Mouse (Mus musculus) embryonic facial prominence, embryonic 11.5 days (tissue): ENCODE results near the gene Zfp458. TPM values are rescaled to one million over a fixed set of nuclear protein-coding genes. Genes with fewer than 3 reads are reported as not detected.

Source experiments
- polyA plus RNA-seq: library from polyadenylated mRNA; unstranded; fragments of >200 nt; fragmentation: Nextera tagmentation; extraction: Ambion mirVana; gene quantifications from 2 replicates; pipeline ENCODE4 v1.2.1, GENCODE M21; 2014

Zfp458 gene
- polyA plus RNA-seq, 1 experiment from 2014 or later: 2.9 TPM

Other genes with a start within 250 kb of the Zfp458 start
- 5.0 and 5.6 TPM in 2 replicates for gene Zfp712, start 217.3 kb downstream of the Zfp458 start, polyA plus RNA-seq
- gene Zfp708, start 180.5 kb downstream of the Zfp458 start, polyA plus RNA-seq: 10.1 and 11.5 TPM in 2 replicates
- gene Gm28557, start 169.9 kb downstream of the Zfp458 start, polyA plus RNA-seq: 2.1 and 3.2 TPM in 2 replicates
- gene Rslcan18, start 162.2 kb downstream of the Zfp458 start, polyA plus RNA-seq: 0.24 and 0.39 TPM in 2 replicates
- 2.7 and 3.8 TPM in 2 replicates for gene Zfp759, start 156.8 kb downstream of the Zfp458 start, polyA plus RNA-seq
- gene Rsl1, start 105.3 kb downstream of the Zfp458 start, polyA plus RNA-seq: 6.7 and 7.7 TPM in 2 replicates
- 2.6 and 2.8 TPM in 2 replicates for gene Zfp455, start 84.0 kb downstream of the Zfp458 start, polyA plus RNA-seq
- 0.53 and 0.66 TPM in 2 replicates for gene Zfp457, start 28.0 kb upstream of the Zfp458 start, polyA plus RNA-seq
- 3.2 and 3.3 TPM in 2 replicates for gene Zfp595, start 54.1 kb upstream of the Zfp458 start, polyA plus RNA-seq
- not detected in 2 replicates for gene Gm28044, start 82.1 kb upstream of the Zfp458 start, polyA plus RNA-seq
- 1.4 and 1.9 TPM in 2 replicates for gene Zfp953, start 82.1 kb upstream of the Zfp458 start, polyA plus RNA-seq
- 0.43 TPM in 1 of 2 replicates, not detected in the other for gene Gm28041, start 97.3 kb upstream of the Zfp458 start, polyA plus RNA-seq
- gene Zfp456, start 97.3 kb upstream of the Zfp458 start, polyA plus RNA-seq: 0.94 and 1.4 TPM in 2 replicates
- gene Zfp429, start 121.4 kb upstream of the Zfp458 start, polyA plus RNA-seq: 4.2 and 6.1 TPM in 2 replicates
- 1.1 and 1.2 TPM in 2 replicates for gene Zfp459, start 143.0 kb upstream of the Zfp458 start, polyA plus RNA-seq
- gene Zfp874a, start 173.2 kb upstream of the Zfp458 start, polyA plus RNA-seq: 11.3 and 12.2 TPM in 2 replicates
- gene Zfp874b, start 205.8 kb upstream of the Zfp458 start, polyA plus RNA-seq: 2.4 TPM in 2 replicates
- 21.8 and 24.9 TPM in 2 replicates for gene Zfp58, start 222.1 kb upstream of the Zfp458 start, polyA plus RNA-seq
- gene Gm26965, start 247.7 kb upstream of the Zfp458 start, polyA plus RNA-seq: not detected in 2 replicates
- 30.8 and 31.5 TPM in 2 replicates for gene Zfp87, start 247.7 kb upstream of the Zfp458 start, polyA plus RNA-seq